Mouse (Mus musculus) hindbrain, embryonic 14.5 days (tissue): ENCODE measurements around the gene Synj1. TPM values are rescaled to one million over a fixed set of nuclear protein-coding genes. Genes with fewer than 3 reads are reported as not detected.

Experiments used
- ATAC-seq: fragments of 200-750 bp; cut with Nextera tagmentation; 2 replicates; pipeline ENCODE4 v1.8.0; 2017; ENCODE audit warnings: moderate number of reproducible peaks, mild to moderate bottlenecking, moderate TSS enrichment, moderate library complexity; ENCODE audit not compliant: low FRiP score
- DNase-seq: peaks from one replicate; pipeline ENCODE4 v3.0.0-alpha.2; 2015; ENCODE audit warnings: low spot score
- H3K27ac ChIP-seq: fragments of 300-500 bp; sonication (generic); 2 replicates; pipeline ENCODE4 v1.5.1; 2014; ENCODE audit warnings: mild to moderate bottlenecking, moderate library complexity
- H3K27me3 ChIP-seq: fragments of 300-500 bp; sonication (generic); 2 replicates; pipeline ENCODE4 v1.6.1; 2014; ENCODE audit warnings: mild to moderate bottlenecking, low read length, mixed read lengths; ENCODE audit not compliant: control insufficient read depth, insufficient read depth
- H3K36me3 ChIP-seq: fragments of 300-500 bp; sonication (generic); replicated peaks from 2 replicates; pipeline ENCODE4 v1.6.1; 2014; ENCODE audit not compliant: control insufficient read depth, insufficient read depth
- H3K4me1 ChIP-seq: fragments of 300-500 bp; sonication (generic); replicated peaks from 2 replicates; pipeline ENCODE4 v1.6.1; 2014; ENCODE audit warnings: antibody characterized with exemption, low read length, mixed read lengths; ENCODE audit not compliant: control insufficient read depth, insufficient read depth
- H3K4me2 ChIP-seq: fragments of 300-500 bp; sonication (generic); replicated peaks from 2 replicates; pipeline ENCODE4 v1.6.1; 2014; ENCODE audit warnings: mild to moderate bottlenecking, moderate library complexity
- H3K4me3 ChIP-seq: fragments of 300-500 bp; sonication (generic); replicated peaks from 2 replicates; pipeline ENCODE4 v1.5.1; 2014; ENCODE audit warnings: mild to moderate bottlenecking, low read length
- H3K9ac ChIP-seq: fragments of 300-500 bp; sonication (generic); 2 replicates; pipeline ENCODE4 v1.6.1; 2014
- H3K9me3 ChIP-seq: fragments of 300-500 bp; sonication (generic); 2 replicates; pipeline ENCODE4 v1.6.1; 2016; ENCODE audit warnings: low read length; ENCODE audit not compliant: control insufficient read depth
- whole genome bisulfite sequencing: fragments of 180-500 bp; shearing (Covaris S2); extraction: QIAGEN DNeasy Blood & Tissue Kit; methylation state at CpG from one replicate; pipeline ENCODE4 v1.1.7; 2014; 5-methylcytosine and 5-hydroxymethylcytosine counted together
- polyA plus RNA-seq: library from polyadenylated mRNA; unstranded; fragments of >200 nt; fragmentation: Nextera tagmentation; extraction: Ambion mirVana; gene quantifications from 2 replicates; pipeline ENCODE4 v1.2.1, GENCODE M21; 2014

The Synj1 gene
- polyA plus RNA-seq, 1 experiment from 2014 or later, result 69.2 TPM

DNA sequence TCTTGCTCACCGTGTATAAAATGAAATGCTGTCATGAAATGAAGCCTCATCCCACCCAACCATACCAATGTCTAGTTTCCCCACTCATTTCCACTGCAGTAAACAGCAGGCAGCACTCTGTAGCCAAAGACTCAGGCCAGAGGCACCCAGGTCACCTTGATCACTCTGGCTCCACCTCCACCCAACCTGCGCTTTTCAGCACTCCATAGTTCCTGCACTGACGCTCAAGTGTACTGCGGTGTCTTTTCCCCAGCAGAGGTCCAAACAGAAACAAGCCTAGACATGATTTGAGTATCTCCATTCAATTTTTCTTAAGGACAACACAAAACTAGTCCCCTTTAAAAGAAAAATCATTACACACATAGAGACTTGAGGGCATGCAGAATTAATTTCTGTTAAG lies 8.4 kb upstream of the Synj1 start:
- no peak overlapping the region for H3K4me2 ChIP-seq
- no peaks in the 10 kb centered on the region for H3K27me3 ChIP-seq
- DNase-seq (no peak), ATAC-seq (no peak)
- no peak overlapping the region for H3K9ac ChIP-seq
- H3K9me3 ChIP-seq, result no peaks in the 10 kb centered on the region
- WGBS, result 98% methylated on average over 4 of the region's 4 CpGs
- peaks cover 92% of the 10 kb centered on the region for H3K36me3 ChIP-seq
- no peak overlapping the region for H3K27ac ChIP-seq
- H3K4me3 ChIP-seq, result no peak overlapping the region
- no peaks in the 10 kb centered on the region for H3K4me1 ChIP-seq

DNA sequence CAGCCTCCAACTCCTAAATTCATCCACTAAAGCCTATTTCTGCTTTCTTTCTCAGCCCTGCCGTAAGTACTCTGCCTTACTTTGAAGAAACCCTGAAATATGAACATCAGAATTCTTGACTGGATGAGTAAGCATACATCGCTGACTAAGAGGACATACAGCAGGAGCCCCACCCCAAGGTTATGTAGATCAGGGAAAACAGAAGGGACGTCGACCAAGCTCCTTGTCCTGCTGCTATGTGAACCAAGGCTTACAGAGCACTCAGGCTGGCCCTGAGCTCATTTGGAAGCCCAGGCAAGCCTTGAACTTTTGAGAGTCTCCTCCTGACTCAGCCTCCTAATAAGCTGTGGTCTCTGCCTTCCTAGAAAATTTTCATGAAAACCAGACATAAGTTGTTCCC lies 4.7 kb upstream of the Synj1 start:
- H3K36me3 ChIP-seq, result peaks cover 72% of the 10 kb centered on the region
- H3K27ac ChIP-seq, result no peak overlapping the region
- H3K4me2 ChIP-seq, result no peak overlapping the region
- H3K4me1 ChIP-seq, result 0 out of 2 replicates have a peak, but pooled peaks cover 9% of the 10 kb centered on the region
- no peaks in the 10 kb centered on the region for H3K27me3 ChIP-seq
- DNase-seq (no peak), ATAC-seq (no peak)
- 88% methylated on average over 4 of the region's 4 CpGs for WGBS
- no peak overlapping the region for H3K9ac ChIP-seq
- no peak overlapping the region for H3K4me3 ChIP-seq
- H3K9me3 ChIP-seq, result no peaks in the 10 kb centered on the region

DNA sequence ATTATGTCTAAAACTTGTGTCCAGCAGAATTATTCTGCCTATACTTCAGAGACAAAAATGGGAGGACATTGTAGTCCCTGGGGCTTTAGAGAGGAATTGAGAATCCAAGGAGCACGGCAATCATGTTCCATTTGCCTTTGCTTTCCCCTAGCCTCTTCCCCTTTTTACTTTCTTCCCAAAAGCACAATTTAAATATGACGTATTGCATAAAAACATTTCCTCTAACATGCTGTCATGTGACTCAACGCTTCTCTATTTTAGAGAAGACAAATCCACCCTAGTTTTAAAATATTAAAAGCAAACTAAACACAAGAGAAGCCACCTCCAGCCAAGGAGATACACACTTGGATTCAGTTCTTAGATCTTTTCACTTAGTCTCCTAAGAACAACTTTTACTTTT lies 739 bp upstream of the Synj1 start:
- ATAC-seq (no peak), DNase-seq (no peak)
- peak overlapping the region; percentile 88 for H3K27ac ChIP-seq
- no peaks in the 10 kb centered on the region for H3K9me3 ChIP-seq
- no peaks in the 10 kb centered on the region for H3K27me3 ChIP-seq
- H3K36me3 ChIP-seq, result peaks cover 33% of the 10 kb centered on the region
- WGBS, result 45% methylated on average over 3 of the region's 3 CpGs
- peak overlapping the region; percentile 88 for H3K4me3 ChIP-seq
- H3K4me2 ChIP-seq, result peak overlapping the region; percentile 60
- peak overlapping the region; percentile 85 for H3K9ac ChIP-seq
- peaks cover 22% of the 10 kb centered on the region for H3K4me1 ChIP-seq

DNA sequence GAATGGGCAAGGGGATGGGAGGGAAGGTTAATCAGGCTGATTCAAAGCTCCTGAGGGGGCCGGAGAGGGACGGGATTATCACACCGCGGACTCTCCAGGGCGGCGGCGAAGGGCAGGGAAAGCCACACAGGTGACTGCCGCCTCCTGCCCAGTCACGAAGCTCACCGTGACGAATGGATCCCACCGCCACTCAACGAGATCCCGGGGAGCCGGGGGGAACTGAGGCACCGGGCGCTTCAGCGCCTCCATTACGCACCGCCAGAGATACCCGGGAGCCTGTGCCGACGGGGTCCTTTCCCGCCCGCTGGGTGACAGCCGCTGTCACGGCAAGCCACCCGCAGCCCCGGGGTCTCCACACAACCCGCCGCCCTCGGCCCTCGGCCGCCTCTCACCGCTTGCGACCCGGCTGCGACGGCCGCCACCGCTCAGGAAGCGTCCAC lies 507 bp downstream of the Synj1 start:
- DNase-seq (peak; percentile 27), ATAC-seq (peak; percentile 71; the same call in 1 of the 2 replicates)

DNA sequence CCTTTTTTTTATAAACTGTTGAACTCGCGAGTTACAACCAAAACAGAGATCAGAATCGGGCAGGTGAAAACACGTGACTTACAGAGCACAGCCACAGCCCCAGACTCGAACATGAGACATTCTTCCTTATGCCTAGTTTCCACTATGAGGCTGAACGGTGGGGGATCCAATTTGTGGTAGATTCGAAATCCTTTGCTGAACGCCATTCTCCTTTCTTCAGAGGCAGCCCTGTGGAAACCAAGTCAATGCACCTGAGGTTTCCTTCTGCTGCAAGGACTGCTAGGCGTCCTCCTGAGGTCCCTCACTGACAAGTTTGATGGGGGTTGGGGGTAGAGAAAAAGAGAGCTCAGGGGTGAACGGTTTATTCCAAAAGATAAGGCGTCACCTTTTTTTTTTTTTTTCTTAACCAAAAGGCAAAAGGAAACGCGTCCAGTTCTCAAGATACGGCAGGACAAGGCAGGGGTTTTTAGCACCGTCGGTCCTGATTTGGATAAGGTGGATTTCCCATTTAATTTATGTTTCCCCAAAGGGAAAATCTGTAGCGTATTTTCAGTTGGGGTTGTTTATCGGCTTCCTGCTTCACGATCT lies 1.1 kb downstream of the Synj1 start:
- H3K4me2 ChIP-seq, result peak overlapping the region; percentile 69
- no peaks in the 10 kb centered on the region for H3K9me3 ChIP-seq
- H3K27me3 ChIP-seq, result no peaks in the 10 kb centered on the region
- peaks cover 22% of the 10 kb centered on the region for H3K4me1 ChIP-seq
- H3K4me3 ChIP-seq, result peak overlapping the region; percentile 88
- ATAC-seq (no peak), DNase-seq (peak; percentile 30)
- WGBS, result 1% methylated on average over 19 of the region's 19 CpGs
- peak overlapping the region; percentile 85 for H3K9ac ChIP-seq
- H3K36me3 ChIP-seq, result peaks cover 19% of the 10 kb centered on the region
- H3K27ac ChIP-seq, result peak overlapping the region; percentile 88

More for the DNA sequence above, 507 bp downstream of the Synj1 start:
- Histone ChIP-seq H3K4me2 (peak overlapping the region; percentile 69), H3K36me3 (peaks cover 25% of the 10 kb centered on the region), H3K4me3 (peak overlapping the region; percentile 88), H3K9me3 (no peaks in the 10 kb centered on the region), H3K27me3 (no peaks in the 10 kb centered on the region), H3K4me1 (peaks cover 22% of the 10 kb centered on the region), H3K9ac (peak overlapping the region; percentile 85), H3K27ac (peak overlapping the region; percentile 88)
- under 1% methylated on average over 42 of the region's 42 CpGs for WGBS

DNA sequence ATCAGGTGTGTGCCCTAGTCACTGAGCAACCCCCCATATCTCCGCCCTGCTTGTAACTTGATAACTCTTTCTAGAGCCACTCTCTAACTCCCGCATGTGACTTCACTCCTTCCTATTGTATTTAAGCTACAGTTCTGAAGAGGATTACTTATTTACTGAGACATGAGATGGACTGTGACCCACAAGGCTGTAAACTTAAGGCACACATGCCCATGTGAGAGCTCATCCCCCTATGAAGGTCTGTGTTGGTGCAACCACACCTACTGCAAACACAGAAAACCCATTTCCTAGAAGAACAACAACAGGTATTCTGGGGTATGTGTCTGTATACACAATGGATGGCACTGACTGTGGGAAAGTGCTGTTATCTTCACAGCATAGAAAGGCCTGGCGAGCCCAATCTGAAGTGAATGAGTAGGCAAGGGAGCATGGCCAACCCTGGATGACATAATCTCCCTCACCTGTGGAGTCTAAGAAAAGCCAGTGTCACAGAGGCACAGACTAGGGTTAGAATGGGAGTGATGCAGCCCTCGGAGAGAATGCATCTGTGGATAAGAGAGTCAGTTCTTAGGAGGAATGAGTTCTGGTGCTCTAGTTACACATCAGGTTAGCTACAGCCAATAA lies 6.1 kb downstream of the Synj1 start:
- WGBS, result 90% methylated on average over 4 of the region's 4 CpGs
- no peak overlapping the region for H3K9ac ChIP-seq

DNA sequence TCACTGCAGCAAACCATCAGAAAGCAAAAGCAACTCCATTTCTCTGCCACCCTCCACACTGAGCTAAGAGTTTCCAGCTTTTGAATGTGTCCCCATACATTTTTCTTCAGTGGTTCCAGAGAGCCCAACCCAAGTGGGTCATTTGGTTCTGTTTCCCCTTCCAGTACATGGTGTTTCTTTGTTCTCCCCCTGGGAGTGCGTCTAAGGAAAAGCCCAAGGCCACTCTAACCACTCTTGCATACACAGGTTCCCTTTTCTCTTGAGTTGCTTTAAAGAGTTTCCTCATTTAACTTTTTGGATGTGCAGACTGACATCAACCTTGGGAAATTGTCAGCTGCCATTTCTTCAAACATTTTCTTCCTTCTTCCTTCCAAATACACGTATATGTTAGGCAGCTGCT lies 10.0 kb downstream of the Synj1 start:
- Histone ChIP-seq H3K4me1 (0 out of 2 replicates have a peak, but pooled peaks cover 3% of the 10 kb centered on the region), H3K27ac (no peak overlapping the region), H3K27me3 (no peaks in the 10 kb centered on the region), H3K36me3 (peaks cover 3% of the 10 kb centered on the region; the same call in 1 of the 2 replicates), H3K4me2 (no peak overlapping the region), H3K4me3 (no peak overlapping the region), H3K9me3 (no peaks in the 10 kb centered on the region), H3K9ac (no peak overlapping the region)
- 99% methylated on average over 2 of the region's 2 CpGs for WGBS
- DNase-seq (no peak), ATAC-seq (no peak)

More for the DNA sequence above, 6.1 kb downstream of the Synj1 start:
- H3K27me3 ChIP-seq, result no peaks in the 10 kb centered on the region
- H3K4me1 ChIP-seq, result peaks cover 11% of the 10 kb centered on the region
- H3K9me3 ChIP-seq, result no peaks in the 10 kb centered on the region
- no peak for DNase-seq
- no peak overlapping the region for H3K4me3 ChIP-seq
- no peak for ATAC-seq
- H3K27ac ChIP-seq, result no peak overlapping the region
- H3K36me3 ChIP-seq, result peaks cover 3% of the 10 kb centered on the region; the same call in 1 of the 2 replicates
- H3K4me2 ChIP-seq, result no peak overlapping the region

DNA sequence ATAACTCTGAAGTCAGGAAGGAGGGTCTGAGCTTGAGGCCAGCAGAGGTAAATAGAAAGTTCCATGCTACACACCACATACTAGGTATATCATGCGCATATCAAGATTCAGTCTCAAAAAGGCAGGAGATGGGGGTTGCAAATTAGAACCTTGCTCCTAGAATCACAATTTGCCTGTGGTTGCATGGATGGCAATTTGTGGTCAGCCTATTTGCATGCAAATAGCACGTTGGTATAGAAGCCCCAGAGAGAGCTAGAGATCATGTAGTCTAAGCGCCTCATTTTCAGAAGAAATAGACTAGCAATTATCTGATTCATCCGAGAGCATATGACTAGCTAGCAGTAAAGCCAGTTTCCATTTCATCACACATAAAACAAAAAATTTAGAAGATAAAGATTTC lies 11.3 kb downstream of the Synj1 start:
- peaks cover 3% of the 10 kb centered on the region; the same call in 1 of the 2 replicates for H3K36me3 ChIP-seq
- H3K4me1 ChIP-seq, result 0 out of 2 replicates have a peak, but pooled peaks cover 3% of the 10 kb centered on the region
- ATAC-seq (no peak), DNase-seq (no peak)
- H3K9me3 ChIP-seq, result no peaks in the 10 kb centered on the region
- H3K4me2 ChIP-seq, result no peak overlapping the region
- H3K4me3 ChIP-seq, result no peak overlapping the region
- no peak overlapping the region for H3K9ac ChIP-seq
- WGBS, result 45% methylated on average over 4 of the region's 4 CpGs
- no peaks in the 10 kb centered on the region for H3K27me3 ChIP-seq
- peak overlapping the region; percentile 41; the same call in 1 of the 2 replicates for H3K27ac ChIP-seq

DNA sequence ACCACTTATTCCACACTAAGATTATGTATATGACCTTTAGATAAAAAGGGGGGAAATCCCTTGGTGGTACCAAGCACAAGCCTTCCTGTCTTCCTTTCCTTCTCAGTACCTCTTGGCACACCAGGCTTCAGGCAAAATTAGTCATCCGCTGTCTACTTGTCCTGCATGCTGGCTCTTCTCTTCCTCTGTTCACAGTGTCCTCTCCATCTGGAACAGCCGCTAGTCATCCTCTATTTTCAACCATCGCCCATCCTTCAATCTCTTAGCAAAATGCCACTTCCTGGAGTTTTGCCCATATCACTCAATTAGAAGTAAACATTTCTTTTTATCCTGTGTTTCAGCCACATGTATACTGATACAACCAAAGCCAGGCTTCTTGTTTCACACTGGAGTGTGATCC lies 13.3 kb downstream of the Synj1 start:
- WGBS, result 93% methylated on average over 3 of the region's 3 CpGs
- peaks cover 10% of the 10 kb centered on the region for H3K36me3 ChIP-seq
- ATAC-seq, result no peak

More for the DNA sequence above, 13.3 kb downstream of the Synj1 start:
- Histone ChIP-seq H3K4me2 (no peak overlapping the region), H3K4me3 (no peak overlapping the region), H3K27me3 (no peaks in the 10 kb centered on the region), H3K4me1 (0 out of 2 replicates have a peak, but pooled peaks cover 3% of the 10 kb centered on the region), H3K9ac (no peak overlapping the region), H3K9me3 (no peaks in the 10 kb centered on the region), H3K27ac (no peak overlapping the region)
- DNase-seq, result no peak
